14 mouse cellular contexts compared by ENCODE assay signal in the genomic region with DNA sequence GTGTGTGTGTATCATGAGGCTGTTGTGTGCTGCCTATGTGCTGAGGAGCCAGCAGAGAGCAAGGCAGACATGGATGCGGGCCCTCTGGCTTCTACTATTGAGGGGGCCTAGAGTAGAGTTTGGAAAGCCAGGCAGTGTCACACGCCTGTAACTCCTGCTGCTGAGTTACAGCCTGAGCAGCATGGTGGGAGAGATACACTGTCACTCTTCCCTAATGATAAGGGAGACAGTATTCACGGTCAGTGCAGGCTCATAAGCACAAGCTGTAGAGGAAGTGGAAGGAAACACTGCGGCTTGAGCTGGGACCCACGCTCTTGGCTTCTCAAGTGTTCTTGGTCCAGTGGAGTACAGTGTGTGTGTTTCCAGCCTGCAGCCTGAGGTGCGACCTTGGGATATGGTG. TPM values are rescaled to one million over a fixed set of nuclear protein-coding genes. Genes with fewer than 3 reads are reported as not detected.
DNase-seq lines count a peak whose midpoint lies in the region; ATAC-seq and TF ChIP-seq lines count a peak whose summit lies in the region.
"Had no signal": no experiment of that assay in that cellular context is flagged by ENCODE, and none has a peak within 500 bp of the region (broad histone marks: within the 10 kb centered on the region; RNA-seq: fewer than 3 reads in every experiment).

No protein-coding gene starts in this region.

- peaks cover 66% of the 10 kb centered on the region for H3K79me2 ChIP-seq in MEL (ENCODE audit: control insufficient read depth, insufficient read depth, low read length, poor library complexity)

- no peak for ATAC-seq in liver, embryonic 14.5 days (ENCODE audit: insufficient read depth)

- H3K9ac ChIP-seq in MEL (ENCODE audit: control insufficient read depth, low read depth, low read length, poor library complexity, severe bottlenecking), result 0 out of 2 replicates have a peak overlapping the region, but pooled peaks have one; percentile 6
- no peak overlapping the region for H3K9ac ChIP-seq in liver, embryonic 14.5 days (replicated peaks)
- H3K9ac ChIP-seq: limb, embryonic 12.5 days had no signal

- TF ChIP-seq RAD21 in MEL (IDR thresholded peaks at IDR 0.05; ENCODE audit: low read depth, low read length), result no peak

- DNase-seq in gastrocnemius, adult 2 months, result no peak
- no peak for DNase-seq in gastrocnemius, postnatal 25 days
- no peak for DNase-seq in layer of hippocampus, adult 2 months (ENCODE audit: low spot score in 2 of 2)
- DNase-seq in layer of hippocampus, postnatal 25 days (ENCODE audit: extremely low spot score in 1 of 2, low spot score in 1 of 2), result no peak
- peak; percentile 70 for DNase-seq in MEL (ENCODE audit: low read depth, low spot score)
- DNase-seq in liver, embryonic 14.5 days (ENCODE audit: low read depth in 3 of 3, low spot score in 3 of 3), result no peak
- no peak for DNase-seq in kidney, adult 2 months
- no peak for DNase-seq in kidney, postnatal 10 days
- DNase-seq: embryo, embryonic 11 days; kidney, adult 18-20 months; layer of hippocampus, adult 9-11 months had no signal

- WGBS in liver, embryonic 14.5 days (ENCODE audit: insufficient replicate concordance), result 20% methylated on average over 6 of the region's 6 CpGs
- WGBS in kidney, adult 2 months, result 68% methylated on average over 6 of the region's 6 CpGs

- no peaks in the 10 kb centered on the region for H3K9me3 ChIP-seq in MEL (replicated peaks; ENCODE audit: insufficient read depth, low read length)
- no peaks in the 10 kb centered on the region for H3K9me3 ChIP-seq in liver, embryonic 14.5 days (ENCODE audit: control insufficient read depth, low read length)
- H3K9me3 ChIP-seq: G1E; limb, embryonic 12.5 days; midbrain, embryonic 10.5 days had no signal

- no peak for TF ChIP-seq CTCF in gastrocnemius, adult 2 months (IDR thresholded peaks at IDR 0.05)
- no peak for TF ChIP-seq CTCF in layer of hippocampus, adult 2 months (conservative IDR thresholded peaks at IDR 0.05)
- TF ChIP-seq CTCF in MEL (IDR thresholded peaks at IDR 0.05 in 2 of 3, conservative IDR thresholded peaks at IDR 0.05 in 1 of 3; ENCODE audit: control insufficient read depth in 1 of 3, insufficient read depth in 1 of 3, low read depth in 2 of 3, low read length in 3 of 3, poor library complexity in 1 of 3, severe bottlenecking in 1 of 3), result no peak
- no peak for TF ChIP-seq CTCF in liver, embryonic 14.5 days (IDR thresholded peaks at IDR 0.05; ENCODE audit: low read depth)
- TF ChIP-seq CTCF in kidney, adult 2 months (conservative IDR thresholded peaks at IDR 0.05; ENCODE audit: insufficient read depth, insufficient read length, low read depth, low read length), result no peak

- peak overlapping the region; percentile 100 for H3K27ac ChIP-seq in gastrocnemius, adult 2 months
- peak overlapping the region; percentile 72 for H3K27ac ChIP-seq in layer of hippocampus, adult 2 months
- peak overlapping the region; percentile 54 for H3K27ac ChIP-seq in MEL (ENCODE audit: control insufficient read depth, low read depth, low read length)
- H3K27ac ChIP-seq in liver, embryonic 14.5 days, result no peak overlapping the region
- no peak overlapping the region for H3K27ac ChIP-seq in kidney, adult 2 months (ENCODE audit: insufficient read depth, low read depth, low read length)
- H3K27ac ChIP-seq: limb, embryonic 12.5 days; midbrain, embryonic 10.5 days had no signal

- H3K4me3 ChIP-seq in gastrocnemius, adult 2 months, result peak overlapping the region; percentile 52
- H3K4me3 ChIP-seq in layer of hippocampus, adult 2 months, result no peak overlapping the region
- H3K4me3 ChIP-seq in MEL (ENCODE audit: control insufficient read depth in 1 of 2, insufficient read depth in 1 of 2, low read depth in 2 of 2, low read length in 2 of 2), result no peak overlapping the region
- no peak overlapping the region for H3K4me3 ChIP-seq in liver, embryonic 14.5 days (ENCODE audit: insufficient read depth in 1 of 2, low read depth in 2 of 2, low read length in 2 of 2)
- no peak overlapping the region for H3K4me3 ChIP-seq in kidney, adult 2 months (ENCODE audit: insufficient read depth, low read depth, low read length)
- H3K4me3 ChIP-seq: limb, embryonic 12.5 days; midbrain, embryonic 10.5 days had no signal

- peaks cover 28 to 67% of the 10 kb centered on the region in 2 experiments for H3K4me1 ChIP-seq in MEL (ENCODE audit: control insufficient read depth in 1 of 2, insufficient read depth in 2 of 2, low read length in 2 of 2)
- peaks cover 27 to 77% of the 10 kb centered on the region in 2 experiments for H3K4me1 ChIP-seq in liver, embryonic 14.5 days (replicated peaks; ENCODE audit: control insufficient read depth in 2 of 2, insufficient read depth in 2 of 2, low read length in 1 of 2)
- H3K4me1 ChIP-seq in kidney, adult 2 months (ENCODE audit: control insufficient read depth, insufficient read depth, low read length), result peaks cover 45% of the 10 kb centered on the region

- TF ChIP-seq POLR2A in MEL (IDR thresholded peaks at IDR 0.05; ENCODE audit: control insufficient read depth in 1 of 2, insufficient read depth in 1 of 2, low read depth in 1 of 2, low read length in 2 of 2, poor library complexity in 1 of 2), result no peak
- TF ChIP-seq POLR2A in kidney, adult 2 months (IDR thresholded peaks at IDR 0.05; ENCODE audit: low read depth, low read length), result no peak

- peak; percentile 10 to 44; a peak in 2 of 4 replicates for TF ChIP-seq EP300 in MEL (IDR thresholded peaks at IDR 0.05; ENCODE audit: low read depth in 1 of 2, low read length in 2 of 2)
- TF ChIP-seq EP300 in liver, embryonic 14.5 days (IDR thresholded peaks at IDR 0.05; ENCODE audit: low read depth), result no peak

- peaks cover 0 to 62% of the 10 kb centered on the region in 2 experiments; a peak in 2 of 4 replicates for H3K36me3 ChIP-seq in MEL (ENCODE audit: control insufficient read depth in 1 of 2, insufficient read depth in 2 of 2, low read length in 2 of 2)
- H3K36me3 ChIP-seq in liver, embryonic 14.5 days (replicated peaks; ENCODE audit: control insufficient read depth, insufficient read depth, low read depth), result no peaks in the 10 kb centered on the region
- H3K36me3 ChIP-seq in kidney, adult 2 months (ENCODE audit: control insufficient read depth, insufficient read depth, low read length), result no peaks in the 10 kb centered on the region

- no peaks in the 10 kb centered on the region for H3K27me3 ChIP-seq in MEL (ENCODE audit: control insufficient read depth in 1 of 2, insufficient read depth in 2 of 2, low read length in 2 of 2)
- no peaks in the 10 kb centered on the region for H3K27me3 ChIP-seq in liver, embryonic 14.5 days (ENCODE audit: control insufficient read depth, insufficient read depth, low read length)
- H3K27me3 ChIP-seq in kidney, adult 2 months (replicated peaks; ENCODE audit: control insufficient read depth, insufficient read depth, low read length), result no peaks in the 10 kb centered on the region
- H3K27me3 ChIP-seq: limb, embryonic 12.5 days had no signal

- peak overlapping the region; percentile 0; the same call in 1 of the 2 replicates for H3K4me2 ChIP-seq in liver, embryonic 14.5 days (ENCODE audit: low read depth)
- H3K4me2 ChIP-seq: limb, embryonic 12.5 days had no signal

- intact Hi-C loops in gastrocnemius, adult 2 months (cut with DNase I), result loop anchor here (5.0 kb wide), 1 partner anchor 36 kb away; no protein-coding TSS in a partner anchor

TF ChIP-seq in MEL, 35 proteins besides CTCF, POLR2A, EP300 and RAD21 (continues in another document):
- TF ChIP-seq MYC (IDR thresholded peaks at IDR 0.05; ENCODE audit: low read depth, low read length), result no peak
- TF ChIP-seq MAZ (IDR thresholded peaks at IDR 0.05; ENCODE audit: low read depth, low read length), result no peak
- no peak for TF ChIP-seq USF1 (IDR thresholded peaks at IDR 0.05; ENCODE audit: low read depth, low read length)
- no peak for TF ChIP-seq ZNF384 (IDR thresholded peaks at IDR 0.05; ENCODE audit: low read depth, low read length)
- no peak for TF ChIP-seq UBTF (IDR thresholded peaks at IDR 0.05; ENCODE audit: borderline replicate concordance, insufficient read depth, low read depth, low read length)
- TF ChIP-seq TCF12 (IDR thresholded peaks at IDR 0.05; ENCODE audit: low read depth, low read length), result no peak
- no peak for TF ChIP-seq ELF1 (IDR thresholded peaks at IDR 0.05; ENCODE audit: low read depth, low read length)
- TF ChIP-seq TBP (IDR thresholded peaks at IDR 0.05; ENCODE audit: low read depth, low read length), result peak; percentile 34; the same call in 1 of the 2 replicates
- TF ChIP-seq NELFE (IDR thresholded peaks at IDR 0.05; ENCODE audit: low read depth, low read length), result no peak
- no peak for TF ChIP-seq POLR2AphosphoS5 (IDR thresholded peaks at IDR 0.05; ENCODE audit: borderline replicate concordance, low read depth, low read length)
- no peak for TF ChIP-seq ZKSCAN1 (IDR thresholded peaks at IDR 0.05; ENCODE audit: low read depth, low read length)
- no peak for TF ChIP-seq ZC3H11A (IDR thresholded peaks at IDR 0.05; ENCODE audit: low read depth, low read length)
- TF ChIP-seq MAFK (IDR thresholded peaks at IDR 0.05; ENCODE audit: borderline replicate concordance, low read depth, low read length), result no peak
- TF ChIP-seq GABPA (IDR thresholded peaks at IDR 0.05; ENCODE audit: low read depth, low read length), result no peak
- TF ChIP-seq RCOR1 (IDR thresholded peaks at IDR 0.05; ENCODE audit: low read depth, low read length), result no peak
- peak; percentile 53; the same call in 1 of the 2 replicates for TF ChIP-seq SIN3A (IDR thresholded peaks at IDR 0.05; ENCODE audit: low read length)
- TF ChIP-seq GATA1 (IDR thresholded peaks at IDR 0.05; ENCODE audit: low read depth, low read length), result peak; percentile 65
- TF ChIP-seq KAT2A (conservative IDR thresholded peaks at IDR 0.05; ENCODE audit: low read depth, low read length), result no peak
- TF ChIP-seq JUND (IDR thresholded peaks at IDR 0.05; ENCODE audit: low read depth, low read length), result no peak
- TF ChIP-seq HCFC1 (IDR thresholded peaks at IDR 0.05; ENCODE audit: low read depth, low read length), result no peak
- no peak for TF ChIP-seq ETS1 (IDR thresholded peaks at IDR 0.05; ENCODE audit: low read depth, low read length)
- no peak for TF ChIP-seq NRF1 (IDR thresholded peaks at IDR 0.05; ENCODE audit: insufficient read depth, low read depth, low read length, poor library complexity, severe bottlenecking)

RNA-seq across cellular contexts. Expression of gene Capzb, which starts 3.8 kb away (rescaled TPM):
- 100 to 1,000 TPM; 444 to 499 TPM for total RNA-seq in gastrocnemius, adult 2 months (2021)
- 100 to 1,000 TPM; 472 to 500 TPM for total RNA-seq in gastrocnemius, postnatal 25 days (2021)
- total RNA-seq in layer of hippocampus, adult 2 months (2021), result 100 to 1,000 TPM; 374 to 416 TPM
- total RNA-seq in layer of hippocampus, postnatal 25 days (2021), result 100 to 1,000 TPM; 444 to 476 TPM
- total RNA-seq in MEL (2012; rRNA removed), result 91.2 and 103 TPM in 2 replicates
- polyA plus RNA-seq in MEL (2012; ENCODE audit: insufficient read depth in 1 of 2, insufficient read length in 2 of 2, low read depth in 1 of 2, low replicate concordance in 2 of 2, missing spikeins in 1 of 2), result 100 to 1,000 TPM in 1 of 2 experiments, not detected in 1; 354 TPM
- polyA plus RNA-seq in liver, embryonic 14.5 days (2012; rRNA removed), result 55.4 and 63.0 TPM in 2 replicates
- polyA plus RNA-seq in liver, embryonic 14.5 days (2014; fragmentation: Nextera tagmentation; extraction: Ambion mirVana), result 105 and 110 TPM in 2 replicates
- polyA plus RNA-seq in kidney, adult 2 months (2012; rRNA removed), result 102 and 134 TPM in 2 replicates

Comparison
In these comparisons a context has a peak if more than half of its experiments do, and no peak if none do; other contexts are left out.
1. H3K27ac ChIP-seq: peak in gastrocnemius, adult 2 months (single experiment), layer of hippocampus, adult 2 months (single experiment) and MEL (single experiment); none in liver, embryonic 14.5 days (single experiment) and kidney, adult 2 months (single experiment).